Mouse (Mus musculus): ENCODE results near the gene Ppp2r3a. TPM values are rescaled to one million over a fixed set of nuclear protein-coding genes. Genes with fewer than 3 reads are reported as not detected.

Gene Ppp2r3a
- total and polyA plus RNA-seq, 3 experiments, result 1.1 to 3.0 TPM; not detected in 1

DNA sequence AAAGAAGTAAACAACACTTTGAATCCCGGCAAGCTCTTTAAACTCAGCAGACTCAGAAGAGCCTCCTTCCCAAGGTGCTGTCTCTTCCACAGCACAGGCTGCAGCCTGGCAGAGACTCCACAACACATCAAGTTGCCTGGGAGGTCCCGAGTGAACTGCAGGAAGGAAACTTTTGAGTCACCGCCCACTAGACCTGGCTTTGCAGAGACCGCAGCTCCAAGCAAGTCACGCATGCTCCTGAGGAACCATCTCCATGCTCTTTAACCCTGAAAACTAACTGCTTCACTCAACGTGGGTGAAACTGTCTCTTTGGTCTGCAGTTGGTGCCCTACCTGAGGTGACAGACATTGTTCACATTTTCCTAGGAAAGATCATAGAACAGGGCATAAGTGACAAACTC is 19.6 kb downstream of the Ppp2r3a start:
- Histone ChIP-seq H3K9ac (ENCODE audit: control insufficient read depth, low read depth, low read length, poor library complexity, severe bottlenecking) (no peak overlapping the region), H3K4me3 (ENCODE audit: control insufficient read depth in 1 of 2, insufficient read depth in 1 of 2, low read depth in 2 of 2, low read length in 2 of 2) (no peak overlapping the region), H3K36me3 (ENCODE audit: control insufficient read depth in 1 of 2, insufficient read depth in 2 of 2, low read length in 2 of 2) (no peaks in the 10 kb centered on the region), H3K27me3 (ENCODE audit: control insufficient read depth in 1 of 2, insufficient read depth in 2 of 2, low read length in 2 of 2) (no peaks in the 10 kb centered on the region), H3K9me3 (replicated peaks; ENCODE audit: insufficient read depth, low read length) (no peaks in the 10 kb centered on the region), H3K79me2 (ENCODE audit: control insufficient read depth, insufficient read depth, low read length, poor library complexity) (no peaks in the 10 kb centered on the region), H3K4me1 (ENCODE audit: control insufficient read depth in 1 of 2, insufficient read depth in 2 of 2, low read length in 2 of 2) (no peaks in the 10 kb centered on the region; a peak in 1 of 4 replicates), H3K27ac (ENCODE audit: control insufficient read depth, low read depth, low read length) (no peak overlapping the region)
- TF ChIP-seq JUND (IDR thresholded peaks at IDR 0.05; ENCODE audit: low read depth, low read length) (no peak), GATA1 (IDR thresholded peaks at IDR 0.05; ENCODE audit: low read depth, low read length) (no peak), ETS1 (IDR thresholded peaks at IDR 0.05; ENCODE audit: low read depth, low read length) (no peak), MAZ (IDR thresholded peaks at IDR 0.05; ENCODE audit: low read depth, low read length) (no peak), ZC3H11A (IDR thresholded peaks at IDR 0.05; ENCODE audit: low read depth, low read length) (no peak), ZMIZ1 (IDR thresholded peaks at IDR 0.05; ENCODE audit: low read depth, low read length) (no peak), MYB (IDR thresholded peaks at IDR 0.05; ENCODE audit: low read depth, low read length) (no peak), MXI1 (IDR thresholded peaks at IDR 0.05; ENCODE audit: low read depth, low read length) (no peak), POLR2AphosphoS2 (IDR thresholded peaks at IDR 0.05; ENCODE audit: low read length) (no peak)
- DNase-seq (ENCODE audit: low read depth, low spot score), result no peak

GRCm38 (mm10) chr9:101230028-101230427 is 21.6 kb downstream of the Ppp2r3a start:
- Histone ChIP-seq H3K4me1 (ENCODE audit: control insufficient read depth in 1 of 2, insufficient read depth in 2 of 2, low read length in 2 of 2) (no peaks in the 10 kb centered on the region; a peak in 1 of 4 replicates), H3K36me3 (ENCODE audit: control insufficient read depth in 1 of 2, insufficient read depth in 2 of 2, low read length in 2 of 2) (no peaks in the 10 kb centered on the region), H3K9ac (ENCODE audit: control insufficient read depth, low read depth, low read length, poor library complexity, severe bottlenecking) (no peak overlapping the region), H3K27ac (ENCODE audit: control insufficient read depth, low read depth, low read length) (no peak overlapping the region), H3K4me3 (ENCODE audit: control insufficient read depth in 1 of 2, insufficient read depth in 1 of 2, low read depth in 2 of 2, low read length in 2 of 2) (no peak overlapping the region), H3K79me2 (ENCODE audit: control insufficient read depth, insufficient read depth, low read length, poor library complexity) (no peaks in the 10 kb centered on the region), H3K27me3 (ENCODE audit: control insufficient read depth in 1 of 2, insufficient read depth in 2 of 2, low read length in 2 of 2) (no peaks in the 10 kb centered on the region), H3K9me3 (replicated peaks; ENCODE audit: insufficient read depth, low read length) (no peaks in the 10 kb centered on the region)
- TF ChIP-seq MYC (IDR thresholded peaks at IDR 0.05; ENCODE audit: low read depth, low read length), result no peak
- no peak for TF ChIP-seq TBP (IDR thresholded peaks at IDR 0.05; ENCODE audit: low read depth, low read length)
- TF ChIP-seq JUND (IDR thresholded peaks at IDR 0.05; ENCODE audit: low read depth, low read length), result no peak
- no peak for TF ChIP-seq ELF1 (IDR thresholded peaks at IDR 0.05; ENCODE audit: low read depth, low read length)
- no peak for TF ChIP-seq MEF2A (IDR thresholded peaks at IDR 0.05; ENCODE audit: extremely low read depth, insufficient replicate concordance, low read depth, low read length, poor library complexity, severe bottlenecking)
- no peak for TF ChIP-seq RAD21 (IDR thresholded peaks at IDR 0.05; ENCODE audit: low read depth, low read length)
- no peak for TF ChIP-seq ZC3H11A (IDR thresholded peaks at IDR 0.05; ENCODE audit: low read depth, low read length)
- no peak for DNase-seq (ENCODE audit: low read depth, low spot score)

- H3K79me2 ChIP-seq (ENCODE audit: control insufficient read depth, insufficient read depth, low read length, poor library complexity), result no peaks in the 10 kb centered on the region
- H3K27ac ChIP-seq (ENCODE audit: control insufficient read depth, low read depth, low read length), result no peak overlapping the region
- no peaks in the 10 kb centered on the region; a peak in 1 of 4 replicates for H3K4me1 ChIP-seq (ENCODE audit: control insufficient read depth in 1 of 2, insufficient read depth in 2 of 2, low read length in 2 of 2)
- H3K4me3 ChIP-seq (ENCODE audit: control insufficient read depth in 1 of 2, insufficient read depth in 1 of 2, low read depth in 2 of 2, low read length in 2 of 2), result no peak overlapping the region
- no peak for DNase-seq (ENCODE audit: low read depth, low spot score)
- TF ChIP-seq EP300 (IDR thresholded peaks at IDR 0.05; ENCODE audit: low read depth in 1 of 2, low read length in 2 of 2) (no peak), MXI1 (IDR thresholded peaks at IDR 0.05; ENCODE audit: low read depth, low read length) (no peak), CTCF (IDR thresholded peaks at IDR 0.05 in 2 of 3, conservative IDR thresholded peaks at IDR 0.05 in 1 of 3; ENCODE audit: control insufficient read depth in 1 of 3, insufficient read depth in 1 of 3, low read depth in 2 of 3, low read length in 3 of 3, poor library complexity in 1 of 3, severe bottlenecking in 1 of 3) (no peak), CHD2 (IDR thresholded peaks at IDR 0.05; ENCODE audit: low read length) (no peak), TBP (IDR thresholded peaks at IDR 0.05; ENCODE audit: low read depth, low read length) (no peak), KAT2A (conservative IDR thresholded peaks at IDR 0.05; ENCODE audit: low read depth, low read length) (no peak), ZNF384 (IDR thresholded peaks at IDR 0.05; ENCODE audit: low read depth, low read length) (no peak), ZC3H11A (IDR thresholded peaks at IDR 0.05; ENCODE audit: low read depth, low read length) (no peak), HCFC1 (IDR thresholded peaks at IDR 0.05; ENCODE audit: low read depth, low read length) (no peak), POLR2AphosphoS5 (IDR thresholded peaks at IDR 0.05; ENCODE audit: borderline replicate concordance, low read depth, low read length) (no peak), POLR2AphosphoS2 (IDR thresholded peaks at IDR 0.05; ENCODE audit: low read length) (no peak), MYB (IDR thresholded peaks at IDR 0.05; ENCODE audit: low read depth, low read length) (no peak), MAFK (IDR thresholded peaks at IDR 0.05; ENCODE audit: borderline replicate concordance, low read depth, low read length) (no peak)
- H3K9ac ChIP-seq (ENCODE audit: control insufficient read depth, low read depth, low read length, poor library complexity, severe bottlenecking), result no peak overlapping the region
- no peaks in the 10 kb centered on the region for H3K27me3 ChIP-seq (ENCODE audit: control insufficient read depth in 1 of 2, insufficient read depth in 2 of 2, low read length in 2 of 2)
- H3K36me3 ChIP-seq (ENCODE audit: control insufficient read depth in 1 of 2, insufficient read depth in 2 of 2, low read length in 2 of 2), result no peaks in the 10 kb centered on the region
- H3K9me3 ChIP-seq (replicated peaks; ENCODE audit: insufficient read depth, low read length), result no peaks in the 10 kb centered on the region
These were observed 22.7 kb downstream of the Ppp2r3a start for GRCm38 (mm10) chr9:101228892-101229291.
